Mouse (Mus musculus) MEL (cell line): ENCODE results near the gene Slc39a7.

Source experiments
- CTCF ChIP-seq, 3 experiments: IDR thresholded peaks in 2 of 3; conservative IDR thresholded peaks in 1 of 3; 2 replicates each; pipeline ENCODE4 v1.5.1; 2011 to 2012; ENCODE audit warnings: low read length in 3 of 3, low read depth in 2 of 3, mild to moderate bottlenecking in 2 of 3, improper control_type of control experiment in 1 of 3, inconsistent platforms in 1 of 3, mixed read lengths in 1 of 3, moderate library complexity in 1 of 3; ENCODE audit not compliant: control insufficient read depth in 1 of 3, insufficient read depth in 1 of 3, poor library complexity in 1 of 3, severe bottlenecking in 1 of 3
- EP300 ChIP-seq, 2 experiments: IDR thresholded peaks; 2 replicates each; pipeline ENCODE4 v1.6.1; 2011; ENCODE audit warnings: improper control_type of control experiment in 2 of 2, low read length in 2 of 2, low read depth in 1 of 2, mild to moderate bottlenecking in 1 of 2
- JUND ChIP-seq: IDR thresholded peaks from 2 replicates; pipeline ENCODE4 v1.6.1; 2011; ENCODE audit warnings: low read depth, mild to moderate bottlenecking, improper control_type of control experiment, low read length
- KAT2A ChIP-seq: conservative IDR thresholded peaks from 2 replicates; pipeline ENCODE4 v1.6.1; 2012; ENCODE audit warnings: low read depth, low read length, improper control_type of control experiment, inconsistent platforms
- MAX ChIP-seq: IDR thresholded peaks from 2 replicates; pipeline ENCODE4 v1.6.1; 2011; ENCODE audit warnings: low read length, improper control_type of control experiment
- MEF2A ChIP-seq: IDR thresholded peaks from 2 replicates; pipeline ENCODE4 v1.6.1; 2014; ENCODE audit warnings: low read depth, mild to moderate bottlenecking, inconsistent platforms, low read length, improper control_type of control experiment; ENCODE audit not compliant: poor library complexity, insufficient replicate concordance, severe bottlenecking; ENCODE audit errors: extremely low read depth
- NRF1 ChIP-seq: IDR thresholded peaks from 2 replicates; pipeline ENCODE4 v1.6.1; 2014; ENCODE audit warnings: low read depth, mild to moderate bottlenecking, inconsistent platforms, low read length, improper control_type of control experiment, moderate library complexity; ENCODE audit not compliant: poor library complexity, insufficient read depth, severe bottlenecking
- POLR2A ChIP-seq, 2 experiments: IDR thresholded peaks; 2 replicates each; pipeline ENCODE4 v1.6.1; 2011 to 2012; ENCODE audit warnings: low read length in 2 of 2, mild to moderate bottlenecking in 2 of 2, control low read depth in 1 of 2, improper control_type of control experiment in 1 of 2, low read depth in 1 of 2, moderate library complexity in 1 of 2; ENCODE audit not compliant: control insufficient read depth in 1 of 2, insufficient read depth in 1 of 2, poor library complexity in 1 of 2
- POLR2AphosphoS5 ChIP-seq: IDR thresholded peaks from 2 replicates; pipeline ENCODE4 v1.6.1; 2012; ENCODE audit warnings: low read depth, borderline replicate concordance, mild to moderate bottlenecking, inconsistent platforms, low read length, moderate library complexity, mixed read lengths
- TAL1 ChIP-seq: IDR thresholded peaks from 2 replicates; pipeline ENCODE4 v1.6.1; 2012; ENCODE audit warnings: mild to moderate bottlenecking, inconsistent platforms, low read length, moderate library complexity, mixed read lengths
- UBTF ChIP-seq: IDR thresholded peaks from 2 replicates; pipeline ENCODE4 v1.6.1; 2012; ENCODE audit warnings: low read depth, mild to moderate bottlenecking, inconsistent platforms, low read length, improper control_type of control experiment, moderate library complexity, borderline replicate concordance; ENCODE audit not compliant: insufficient read depth
- ZMIZ1 ChIP-seq: IDR thresholded peaks from 2 replicates; pipeline ENCODE4 v1.6.1; 2012; ENCODE audit warnings: low read depth, mild to moderate bottlenecking, inconsistent platforms, low read length, improper control_type of control experiment, moderate library complexity

DNA sequence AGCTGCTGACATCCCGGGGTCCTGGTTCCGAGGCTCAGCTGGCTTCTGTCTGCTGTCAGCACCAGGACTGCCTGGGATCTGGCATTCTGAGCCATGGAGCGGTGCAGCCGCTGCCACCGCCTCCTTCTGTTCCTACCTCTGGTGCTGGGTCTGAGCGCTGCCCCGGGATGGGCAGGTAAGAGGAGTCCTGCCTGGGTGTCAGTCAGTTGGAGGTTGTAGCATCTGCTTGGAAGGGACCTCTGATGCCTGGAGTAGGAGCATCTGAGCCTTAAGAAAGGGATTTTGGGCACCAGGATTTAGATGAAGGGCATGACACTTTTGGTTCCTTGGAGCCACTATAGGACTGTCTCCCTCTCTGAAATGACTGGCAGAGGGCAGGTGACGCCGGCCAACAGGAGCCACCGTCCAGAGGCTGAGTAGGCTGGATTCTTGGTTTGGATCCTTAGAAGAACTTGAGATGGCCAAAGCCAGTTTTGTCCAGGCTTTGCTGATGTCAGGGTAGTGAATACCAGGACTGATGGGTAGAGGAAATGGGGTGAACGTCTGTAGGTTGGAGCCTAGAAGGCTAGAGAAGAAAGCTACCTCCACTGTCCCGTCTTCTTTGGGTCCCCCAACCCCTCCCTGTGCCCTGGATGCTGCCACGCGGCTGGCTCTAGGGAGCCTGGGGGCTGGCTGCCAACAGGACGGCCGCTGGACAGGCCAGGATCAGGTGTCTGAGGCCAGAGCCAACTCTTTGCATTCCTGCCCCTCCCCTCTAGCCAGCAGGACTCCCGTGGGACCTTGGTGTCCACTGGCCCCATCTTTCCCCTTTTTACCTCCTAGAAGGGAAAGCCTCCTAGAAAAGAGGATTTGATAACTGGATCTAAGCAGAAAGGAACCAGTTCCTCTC is 8.3 kb upstream of the Slc39a7 start:
- TF ChIP-seq EP300 (IDR thresholded peaks at IDR 0.05; ENCODE audit: low read depth in 1 of 2, low read length in 2 of 2): no peak
- no peak for TF ChIP-seq MAX
- no peak for TF ChIP-seq NRF1
- no peak for TF ChIP-seq TAL1
- no peak for TF ChIP-seq JUND
- TF ChIP-seq POLR2A (IDR thresholded peaks at IDR 0.05; ENCODE audit: control insufficient read depth in 1 of 2, insufficient read depth in 1 of 2, low read depth in 1 of 2, low read length in 2 of 2, poor library complexity in 1 of 2): no peak
- no peak for TF ChIP-seq POLR2AphosphoS5
- no peak for TF ChIP-seq CTCF (IDR thresholded peaks at IDR 0.05 in 2 of 3, conservative IDR thresholded peaks at IDR 0.05 in 1 of 3; ENCODE audit: control insufficient read depth in 1 of 3, insufficient read depth in 1 of 3, low read depth in 2 of 3, low read length in 3 of 3, poor library complexity in 1 of 3, severe bottlenecking in 1 of 3)
- TF ChIP-seq ZMIZ1: no peak
- no peak for TF ChIP-seq MEF2A
- no peak for TF ChIP-seq KAT2A
- no peak for TF ChIP-seq UBTF
